Mouse (Mus musculus) heart, adult 18-20 months (tissue): ENCODE data around the gene Fxyd3. TPM values are rescaled to one million over a fixed set of nuclear protein-coding genes. Genes with fewer than 3 reads are reported as not detected.

Experiments
- DNase-seq, 2 experiments: peaks; one replicate each; pipeline ENCODE4 v3.0.0; 2021 to 2022; ENCODE audit warnings: mixed read lengths in 1 of 2
- total RNA-seq, 2 experiments: library from RNA; stranded (reverse); gene quantifications; 2 replicates each; pipeline ENCODE4 v1.2.3; 2021

The Fxyd3 gene
- total RNA-seq, 2 experiments from 2014 or later = 0.87 to 2.5 TPM

DNA sequence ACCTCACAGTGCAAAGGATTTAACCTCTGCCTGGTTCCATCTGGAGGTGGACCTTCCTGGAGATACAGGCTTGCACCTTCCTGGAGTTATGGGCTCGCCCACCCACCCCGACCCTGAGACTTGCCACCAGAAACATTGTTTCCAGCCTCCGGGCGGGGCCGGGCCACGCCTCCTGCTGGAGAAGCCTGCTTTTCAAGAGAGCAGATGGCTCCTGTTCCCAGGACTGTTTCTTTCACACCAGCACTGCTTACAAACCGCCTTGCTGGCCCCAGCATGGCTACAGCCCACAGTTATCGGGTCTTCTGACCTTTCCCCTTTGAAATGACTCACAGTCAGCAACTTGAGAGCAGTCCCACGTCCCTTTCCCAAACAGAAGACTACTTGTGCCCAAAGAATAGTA is 4.2 kb downstream of the Fxyd3 start:
- DNase-seq = no peak

DNA sequence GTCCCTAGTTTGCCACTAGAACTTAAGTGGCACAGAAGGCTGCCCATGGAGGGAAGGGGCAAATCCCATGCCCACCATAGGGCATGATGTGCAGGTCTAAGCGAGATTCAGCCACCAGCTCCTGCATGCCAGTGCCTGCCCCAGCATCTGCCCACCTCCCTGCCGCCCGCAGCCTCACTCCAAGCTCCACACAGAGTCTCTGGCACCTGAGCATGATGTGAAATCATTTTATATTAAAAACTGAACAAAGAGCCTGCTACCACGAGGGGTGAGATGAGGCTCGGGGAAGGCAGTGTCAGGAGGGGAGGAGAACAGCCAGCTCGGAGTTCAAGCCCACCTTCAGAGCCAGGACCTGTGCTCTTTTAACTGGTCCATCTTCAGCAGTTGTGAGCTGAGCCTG is 6.2 kb downstream of the Fxyd3 start:
- DNase-seq = no peak

GRCm38 (mm10) chr7:31069491-31069890 is 7.0 kb downstream of the Fxyd3 start:
- no peak for DNase-seq

DNA sequence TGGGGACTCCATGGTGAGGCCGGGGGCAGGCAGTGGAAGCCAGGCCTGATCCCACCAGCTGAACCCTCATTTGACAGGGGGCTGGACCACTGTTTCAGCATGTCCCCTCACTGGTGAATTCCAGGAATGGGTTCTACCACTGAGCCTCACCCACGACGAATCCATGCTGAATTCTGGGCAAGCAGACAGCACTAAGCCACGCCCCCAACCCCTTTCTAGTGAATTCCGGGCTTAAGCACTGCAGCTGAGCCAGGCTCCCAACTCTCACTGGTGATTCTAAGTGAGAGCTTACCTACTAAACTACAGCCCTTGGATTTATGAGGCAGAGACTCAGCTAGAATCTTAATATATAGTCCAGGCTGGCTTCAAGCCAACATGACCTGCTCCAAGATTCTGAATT is 8.7 kb downstream of the Fxyd3 start:
- DNase-seq = peak in 1 of 2 experiments; percentile 34

DNA sequence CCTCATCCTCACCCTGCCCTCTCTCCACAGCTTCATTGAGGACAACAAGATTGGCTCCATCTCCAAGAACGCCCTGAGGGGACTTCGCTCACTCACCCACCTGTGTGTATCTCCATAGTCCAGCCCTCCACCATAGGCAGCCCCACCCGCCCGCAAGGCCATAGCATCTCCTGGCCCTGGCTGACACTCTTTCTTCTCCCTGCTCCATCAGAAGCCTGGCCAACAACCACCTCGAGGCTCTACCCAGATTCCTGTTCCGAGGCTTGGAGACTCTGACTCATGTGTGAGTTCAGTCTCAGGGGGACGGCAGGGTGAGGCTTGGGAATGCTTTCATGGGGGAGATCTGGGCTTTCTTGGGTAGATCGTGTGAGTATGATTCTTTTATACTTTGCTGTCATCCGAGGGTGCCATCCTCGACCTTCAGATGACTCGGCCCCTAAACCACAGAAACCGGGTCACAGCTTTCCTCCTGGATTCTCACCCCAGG is 13.4 kb downstream of the Fxyd3 start:
- no peak for DNase-seq

DNA sequence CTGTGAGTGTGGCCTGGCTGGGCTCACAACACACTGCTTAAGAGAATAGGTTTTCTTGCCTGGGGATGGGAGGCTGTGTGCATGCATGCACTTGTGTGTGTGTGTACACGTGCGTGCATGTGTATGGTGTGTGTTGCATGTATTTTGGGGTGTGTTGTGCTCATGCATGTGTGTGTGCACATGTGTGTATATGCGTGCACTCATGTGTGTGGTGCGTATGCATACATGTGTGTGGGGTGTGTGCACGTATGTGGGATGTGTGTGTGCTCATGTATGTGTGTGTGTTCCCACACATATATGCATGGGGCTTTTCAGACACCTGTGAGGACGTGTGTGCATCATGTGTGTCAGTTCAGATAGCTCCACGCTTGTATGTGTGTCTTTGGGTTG is 15.9 kb downstream of the Fxyd3 start:
- DNase-seq = no peak

DNA sequence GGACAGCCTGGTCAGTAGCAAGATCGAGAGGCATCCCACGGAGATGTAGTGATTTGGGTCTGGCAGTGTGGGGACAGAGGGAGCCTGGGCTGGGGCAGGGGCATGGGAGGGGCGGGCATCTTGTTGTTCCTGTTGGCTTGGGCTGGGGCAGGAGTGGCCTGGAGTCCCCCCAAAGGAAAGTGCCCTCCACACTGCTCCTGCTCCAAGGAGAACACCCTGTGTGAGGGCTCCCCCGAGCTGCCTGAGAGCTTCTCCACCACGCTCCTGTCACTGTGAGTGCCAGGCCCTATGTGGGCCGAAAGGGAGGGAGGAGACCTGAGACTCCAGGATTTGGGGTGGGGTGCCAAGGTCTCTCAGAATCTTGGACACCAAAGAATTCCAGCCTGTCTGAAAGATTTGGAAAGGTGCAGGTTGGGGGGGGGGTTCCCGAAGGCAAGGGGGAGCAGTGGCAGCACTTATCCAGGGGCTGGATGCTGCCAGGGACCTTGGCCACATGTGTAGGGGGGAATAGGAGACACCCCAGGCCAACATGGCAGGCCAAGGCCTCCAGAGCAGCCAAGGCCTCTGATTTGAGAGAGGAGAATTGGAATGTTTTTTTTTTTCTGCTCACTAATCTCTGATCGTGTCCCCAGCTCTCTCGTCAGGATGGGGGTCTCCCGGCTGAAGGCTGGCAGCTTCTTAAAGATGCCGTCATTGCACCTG is 16.4 kb downstream of the Fxyd3 start:
- DNase-seq = peak in 1 of 2 experiments; percentile 28

DNA sequence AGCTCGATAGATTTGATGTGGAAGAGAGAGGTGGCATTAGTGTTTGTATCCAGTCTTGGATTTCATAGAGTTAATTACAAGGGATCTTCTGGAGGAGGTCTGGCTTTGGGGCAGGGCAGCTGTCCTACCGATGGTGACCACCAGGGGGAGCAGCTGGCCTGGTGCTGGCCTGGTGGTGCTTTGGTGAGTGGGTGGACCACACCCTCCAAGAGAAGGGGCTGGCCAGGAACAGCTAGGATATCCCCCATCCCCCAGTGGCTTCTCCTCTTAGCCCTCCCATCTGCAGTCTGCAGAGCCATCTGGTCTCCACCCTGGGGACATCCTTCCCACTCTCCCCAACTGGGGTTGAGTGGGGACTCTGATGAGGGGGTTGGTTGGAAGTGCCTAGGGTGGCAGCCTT is 17.4 kb downstream of the Fxyd3 start, which contains the start of gene Lgi4:
Lgi4 (plus strand) TSS at position 235 of the 400 bp plus-strand sequence.
- DNase-seq = peak; percentile 89 to 94

DNA sequence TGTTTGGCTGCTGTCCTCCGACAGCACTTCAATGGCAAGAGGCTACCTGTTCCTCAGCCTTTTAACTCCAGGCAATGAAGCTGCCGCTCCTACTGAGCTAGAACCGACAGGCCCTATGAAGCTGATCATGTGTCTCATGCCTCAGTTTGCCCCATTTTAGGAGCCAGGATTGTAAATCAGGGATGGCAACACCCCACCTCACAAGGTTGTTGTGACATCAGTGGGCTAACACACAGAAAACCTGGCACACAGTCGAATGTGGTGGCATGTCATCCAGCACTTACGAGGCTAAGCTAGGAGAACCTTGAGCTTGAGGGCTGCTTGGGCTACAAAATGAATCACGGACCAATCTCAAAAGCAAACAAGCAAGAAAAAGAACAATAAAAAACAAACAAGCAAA is 18.3 kb downstream of the Fxyd3 start:
- no peak for DNase-seq

GRCm38 (mm10) chr7:31057730-31058129 is 18.8 kb downstream of the Fxyd3 start:
- no peak for DNase-seq

GRCm38 (mm10) chr7:31057071-31057470 is 19.4 kb downstream of the Fxyd3 start, which contains the start of gene Fxyd1:
Fxyd1 (minus strand) TSS chr7:31057199.
- no peak for DNase-seq

GRCm38 (mm10) chr7:31056448-31056847 is 20.1 kb downstream of the Fxyd3 start:
- peak in 1 of 2 experiments; percentile 28 for DNase-seq

GRCm38 (mm10) chr7:31055883-31056282 is 20.6 kb downstream of the Fxyd3 start:
- DNase-seq = peak in 1 of 2 experiments; percentile 70

GRCm38 (mm10) chr7:31055354-31055824 is 21.1 kb downstream of the Fxyd3 start:
- DNase-seq = peak; percentile 91 to 93

- DNase-seq = peak; percentile 81 to 84
Measured at GRCm38 (mm10) chr7:31054661-31055320, 21.7 kb downstream of the Fxyd3 start.

- DNase-seq = peak in 1 of 2 experiments; percentile 54
Measured at GRCm38 (mm10) chr7:31053882-31054447, 22.5 kb downstream of the Fxyd3 start.

DNA sequence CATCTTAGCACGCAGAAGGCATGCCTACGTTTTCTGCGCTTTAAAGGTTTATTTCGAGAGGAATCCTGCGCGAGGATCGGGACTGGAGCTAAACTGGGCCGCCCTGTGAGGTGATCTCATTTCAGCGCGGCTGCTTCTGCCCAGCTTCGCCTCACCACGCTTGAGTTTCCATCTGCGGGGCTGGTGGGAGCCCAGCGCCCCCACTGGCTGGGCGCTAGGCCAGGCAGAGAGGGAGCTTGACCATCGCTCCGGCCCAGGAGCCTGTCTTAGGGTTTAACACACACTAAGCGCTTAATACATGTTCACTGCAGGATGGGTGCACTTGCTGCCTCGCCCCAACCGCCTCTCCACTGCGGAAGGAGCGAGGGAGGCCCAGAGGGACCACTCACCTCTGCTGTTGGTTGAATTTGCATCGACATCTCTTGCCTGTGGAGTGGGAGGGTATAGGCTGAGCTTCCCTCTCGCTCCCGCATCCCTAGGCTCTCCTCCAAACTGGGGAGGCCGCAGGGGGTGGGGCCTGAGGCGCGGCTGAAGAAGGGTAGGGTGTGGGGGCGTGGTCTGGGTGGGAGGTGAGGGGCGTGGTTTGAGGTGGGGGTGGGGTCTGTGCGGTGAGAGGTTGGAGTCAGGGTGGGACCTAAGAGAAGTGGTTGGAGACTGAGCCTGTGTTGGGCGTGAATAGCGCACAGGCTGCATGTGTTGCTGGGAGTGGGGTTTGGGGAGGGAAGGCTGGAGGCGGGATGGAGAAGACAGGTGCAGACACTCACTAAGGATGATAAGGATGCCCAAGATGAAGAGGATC is 23.7 kb downstream of the Fxyd3 start:
- DNase-seq = peak; percentile 52 to 63

- DNase-seq = no peak
Measured at GRCm38 (mm10) chr7:31052251-31052635, 24.3 kb downstream of the Fxyd3 start.

- no peak for DNase-seq
Measured at GRCm38 (mm10) chr7:31051321-31052021, 25.0 kb downstream of the Fxyd3 start, which contains the start of gene Fxyd7. Fxyd7 (minus strand) TSS chr7:31051467.

- DNase-seq = no peak
Measured at GRCm38 (mm10) chr7:31050921-31051320, 25.6 kb downstream of the Fxyd3 start.

DNA sequence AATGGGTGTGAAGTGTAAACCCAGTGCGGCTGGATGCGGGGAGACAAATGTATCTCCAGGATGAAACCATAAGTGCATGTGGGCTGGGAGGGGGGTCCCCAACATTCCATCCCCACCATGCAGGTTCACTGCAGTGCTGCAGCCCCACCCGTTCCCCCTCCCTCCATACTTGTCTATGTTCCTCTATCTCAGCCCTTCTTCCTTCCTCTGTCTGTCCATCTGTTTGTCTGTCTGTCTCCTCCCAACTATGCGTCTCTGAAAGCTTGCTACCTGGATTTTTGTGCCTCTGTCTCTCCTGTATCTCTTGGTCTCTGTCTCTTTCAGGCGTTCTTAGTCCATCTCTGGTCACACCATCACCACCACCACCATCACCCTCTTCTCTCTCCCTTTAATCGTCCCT is 26.0 kb downstream of the Fxyd3 start:
- no peak for DNase-seq
